Mouse (Mus musculus): ENCODE data around the gene Iars2. TPM values are rescaled to one million over a fixed set of nuclear protein-coding genes. Genes with fewer than 3 reads are reported as not detected.

The Iars2 gene
- polyA plus RNA-seq, 1 experiment from 2014 or later = 31.4 TPM

- no peak overlapping the region for H3K4me2 ChIP-seq (ENCODE audit: low read length)
- no peak overlapping the region for H3K4me3 ChIP-seq (replicated peaks; ENCODE audit: low read depth, low read length)
- H3K9me3 ChIP-seq (replicated peaks; ENCODE audit: low read length) = no peaks in the 10 kb centered on the region
- ATAC-seq (replicated peaks; ENCODE audit: low FRiP score, low read depth) = no peak
- H3K27ac ChIP-seq = no peak overlapping the region
- H3K4me1 ChIP-seq (replicated peaks; ENCODE audit: insufficient read depth, low read length) = no peaks in the 10 kb centered on the region
- peaks cover 47% of the 10 kb centered on the region for H3K36me3 ChIP-seq (ENCODE audit: insufficient read depth, low read length)
- no peak overlapping the region for H3K9ac ChIP-seq (ENCODE audit: low read depth, low read length)
- TF ChIP-seq CTCF (IDR thresholded peaks at IDR 0.05; ENCODE audit: low read depth) = no peak
- DNase-seq (ENCODE audit: low spot score) = no peak
- 89% methylated on average over 12 of the region's 12 CpGs for WGBS
- H3K27me3 ChIP-seq (ENCODE audit: insufficient read depth, low read length) = no peaks in the 10 kb centered on the region
Measured at GRCm38 (mm10) chr1:185352151-185352550, 23.0 kb upstream of the Iars2 start.

- TF ChIP-seq CTCF (IDR thresholded peaks at IDR 0.05; ENCODE audit: low read depth) = no peak
- Histone ChIP-seq H3K27me3 (ENCODE audit: insufficient read depth, low read length) (no peaks in the 10 kb centered on the region), H3K27ac (no peak overlapping the region), H3K36me3 (ENCODE audit: insufficient read depth, low read length) (peaks cover 49% of the 10 kb centered on the region), H3K9ac (ENCODE audit: low read depth, low read length) (no peak overlapping the region), H3K4me1 (replicated peaks; ENCODE audit: insufficient read depth, low read length) (no peaks in the 10 kb centered on the region), H3K9me3 (replicated peaks; ENCODE audit: low read length) (no peaks in the 10 kb centered on the region), H3K4me3 (replicated peaks; ENCODE audit: low read depth, low read length) (no peak overlapping the region), H3K4me2 (ENCODE audit: low read length) (no peak overlapping the region)
- DNase-seq (ENCODE audit: low spot score) (no peak), ATAC-seq (replicated peaks; ENCODE audit: low FRiP score, low read depth) (no peak)
- 94% methylated on average over 4 of the region's 4 CpGs for WGBS
Measured at GRCm38 (mm10) chr1:185350611-185351010, 21.4 kb upstream of the Iars2 start.

GRCm38 (mm10) chr1:185349741-185350140, 20.5 kb upstream of the Iars2 start:
- H3K9ac ChIP-seq (ENCODE audit: low read depth, low read length) = no peak overlapping the region
- no peak overlapping the region for H3K4me3 ChIP-seq (replicated peaks; ENCODE audit: low read depth, low read length)
- DNase-seq (ENCODE audit: low spot score) (no peak), ATAC-seq (replicated peaks; ENCODE audit: low FRiP score, low read depth) (no peak)
- TF ChIP-seq CTCF (IDR thresholded peaks at IDR 0.05; ENCODE audit: low read depth) = no peak
- H3K9me3 ChIP-seq (replicated peaks; ENCODE audit: low read length) = no peaks in the 10 kb centered on the region
- no peak overlapping the region for H3K27ac ChIP-seq
- H3K36me3 ChIP-seq (ENCODE audit: insufficient read depth, low read length) = peaks cover 53% of the 10 kb centered on the region
- H3K27me3 ChIP-seq (ENCODE audit: insufficient read depth, low read length) = no peaks in the 10 kb centered on the region
- WGBS = 92% methylated on average over 14 of the region's 14 CpGs
- no peak overlapping the region for H3K4me2 ChIP-seq (ENCODE audit: low read length)
- no peaks in the 10 kb centered on the region for H3K4me1 ChIP-seq (replicated peaks; ENCODE audit: insufficient read depth, low read length)

- H3K4me2 ChIP-seq (ENCODE audit: low read length) = no peak overlapping the region
- H3K27me3 ChIP-seq (ENCODE audit: insufficient read depth, low read length) = no peaks in the 10 kb centered on the region
- H3K4me3 ChIP-seq (replicated peaks; ENCODE audit: low read depth, low read length) = no peak overlapping the region
- H3K4me1 ChIP-seq (replicated peaks; ENCODE audit: insufficient read depth, low read length) = no peaks in the 10 kb centered on the region
- peaks cover 60% of the 10 kb centered on the region for H3K36me3 ChIP-seq (ENCODE audit: insufficient read depth, low read length)
- ATAC-seq (replicated peaks; ENCODE audit: low FRiP score, low read depth) = no peak
- no peaks in the 10 kb centered on the region for H3K9me3 ChIP-seq (replicated peaks; ENCODE audit: low read length)
- DNase-seq (ENCODE audit: low spot score) = peak; percentile 23
- no peak overlapping the region for H3K9ac ChIP-seq (ENCODE audit: low read depth, low read length)
- peak; percentile 43 for TF ChIP-seq CTCF (IDR thresholded peaks at IDR 0.05; ENCODE audit: low read depth)
- H3K27ac ChIP-seq = no peak overlapping the region
- WGBS = 72% methylated on average over 10 of the region's 10 CpGs
Measured at GRCm38 (mm10) chr1:185346188-185346587, 17.0 kb upstream of the Iars2 start.

GRCm38 (mm10) chr1:185343422-185343821, 14.2 kb upstream of the Iars2 start:
- 87% methylated on average over 8 of the region's 8 CpGs for WGBS
- H3K27me3 ChIP-seq (ENCODE audit: insufficient read depth, low read length) = no peaks in the 10 kb centered on the region
- no peaks in the 10 kb centered on the region for H3K4me1 ChIP-seq (replicated peaks; ENCODE audit: insufficient read depth, low read length)
- H3K36me3 ChIP-seq (ENCODE audit: insufficient read depth, low read length) = peaks cover 55% of the 10 kb centered on the region
- H3K4me2 ChIP-seq (ENCODE audit: low read length) = no peak overlapping the region
- no peak overlapping the region for H3K27ac ChIP-seq
- ATAC-seq (replicated peaks; ENCODE audit: low FRiP score, low read depth) = no peak
- H3K9ac ChIP-seq (ENCODE audit: low read depth, low read length) = no peak overlapping the region
- no peak for DNase-seq (ENCODE audit: low spot score)
- peak; percentile 43; the same call in 1 of the 2 replicates for TF ChIP-seq CTCF (IDR thresholded peaks at IDR 0.05; ENCODE audit: low read depth)
- H3K4me3 ChIP-seq (replicated peaks; ENCODE audit: low read depth, low read length) = no peak overlapping the region
- no peaks in the 10 kb centered on the region for H3K9me3 ChIP-seq (replicated peaks; ENCODE audit: low read length)

- Histone ChIP-seq H3K4me1 (replicated peaks; ENCODE audit: insufficient read depth, low read length) (no peaks in the 10 kb centered on the region), H3K9me3 (replicated peaks; ENCODE audit: low read length) (no peaks in the 10 kb centered on the region), H3K4me2 (ENCODE audit: low read length) (no peak overlapping the region), H3K27ac (no peak overlapping the region), H3K27me3 (ENCODE audit: insufficient read depth, low read length) (no peaks in the 10 kb centered on the region), H3K36me3 (ENCODE audit: insufficient read depth, low read length) (peaks cover 51% of the 10 kb centered on the region), H3K4me3 (replicated peaks; ENCODE audit: low read depth, low read length) (no peak overlapping the region), H3K9ac (ENCODE audit: low read depth, low read length) (no peak overlapping the region)
- DNase-seq (ENCODE audit: low spot score) = no peak
- no peak for TF ChIP-seq CTCF (IDR thresholded peaks at IDR 0.05; ENCODE audit: low read depth)
- WGBS = 96% methylated on average over 4 of the region's 4 CpGs
- ATAC-seq (replicated peaks; ENCODE audit: low FRiP score, low read depth) = no peak
Measured at GRCm38 (mm10) chr1:185342441-185342840, 13.2 kb upstream of the Iars2 start.

- H3K36me3 ChIP-seq (ENCODE audit: insufficient read depth, low read length) = peaks cover 13% of the 10 kb centered on the region
- no peaks in the 10 kb centered on the region for H3K27me3 ChIP-seq (ENCODE audit: insufficient read depth, low read length)
- ATAC-seq (replicated peaks; ENCODE audit: low FRiP score, low read depth) (no peak), DNase-seq (ENCODE audit: low spot score) (peak; percentile 12)
- H3K9ac ChIP-seq (ENCODE audit: low read depth, low read length) = no peak overlapping the region
- H3K4me3 ChIP-seq (replicated peaks; ENCODE audit: low read depth, low read length) = no peak overlapping the region
- peaks cover 10% of the 10 kb centered on the region; the same call in 1 of the 2 replicates for H3K4me1 ChIP-seq (replicated peaks; ENCODE audit: insufficient read depth, low read length)
- 57% methylated on average over 3 of the region's 3 CpGs for WGBS
- TF ChIP-seq CTCF (IDR thresholded peaks at IDR 0.05; ENCODE audit: low read depth) = no peak
- no peaks in the 10 kb centered on the region for H3K9me3 ChIP-seq (replicated peaks; ENCODE audit: low read length)
- H3K27ac ChIP-seq = no peak overlapping the region
- no peak overlapping the region for H3K4me2 ChIP-seq (ENCODE audit: low read length)
Measured at GRCm38 (mm10) chr1:185336535-185336934, 7.3 kb upstream of the Iars2 start.

Measured in kidney, postnatal 0 days (tissue).